Mouse (Mus musculus) lung, embryonic 16.5 days (tissue): ENCODE results near the gene Fnbp1. TPM values are rescaled to one million over a fixed set of nuclear protein-coding genes. Genes with fewer than 3 reads are reported as not detected.

Experiments
- ATAC-seq: fragments of 200-750 bp; cut with Nextera tagmentation; 2 replicates; pipeline ENCODE4 v1.8.0; 2017; ENCODE audit warnings: low read depth, mild to moderate bottlenecking, moderate library complexity
- H3K27ac ChIP-seq: fragments of 300-500 bp; sonication (generic); 2 replicates; pipeline ENCODE4 v1.5.1; 2014; ENCODE audit warnings: mild to moderate bottlenecking, control low read depth, low read length
- H3K27me3 ChIP-seq: fragments of 300-500 bp; sonication (generic); 2 replicates; pipeline ENCODE4 v1.6.1; 2014; ENCODE audit warnings: low read depth, low read length, mixed read lengths; ENCODE audit not compliant: control insufficient read depth, insufficient read depth
- H3K36me3 ChIP-seq: fragments of 300-500 bp; sonication (generic); 2 replicates; pipeline ENCODE4 v1.6.1; 2014; ENCODE audit warnings: low read length; ENCODE audit not compliant: control insufficient read depth, insufficient read depth
- H3K4me1 ChIP-seq: fragments of 300-500 bp; sonication (generic); replicated peaks from 2 replicates; pipeline ENCODE4 v1.6.1; 2014; ENCODE audit warnings: low read length, mixed read lengths; ENCODE audit not compliant: control insufficient read depth, insufficient read depth
- H3K4me2 ChIP-seq: fragments of 300-500 bp; sonication (generic); 2 replicates; pipeline ENCODE4 v1.6.1; 2014; ENCODE audit warnings: low read depth, low read length, control low read depth
- H3K4me3 ChIP-seq: fragments of 300-500 bp; sonication (generic); 2 replicates; pipeline ENCODE4 v1.5.1; 2014; ENCODE audit warnings: mild to moderate bottlenecking, low read length, control low read depth
- H3K9ac ChIP-seq: fragments of 300-500 bp; sonication (generic); 2 replicates; pipeline ENCODE4 v1.6.1; 2014; ENCODE audit warnings: low read length, control low read depth
- H3K9me3 ChIP-seq: fragments of 300-500 bp; sonication (generic); 2 replicates; pipeline ENCODE4 v1.6.1; 2016; ENCODE audit warnings: low read length; ENCODE audit not compliant: control insufficient read depth
- WGBS: fragments of 180-500 bp; shearing (Covaris S2); extraction: QIAGEN DNeasy Blood & Tissue Kit; methylation state at CpG from one replicate; pipeline ENCODE4 v1.1.7; 2014; 5-methylcytosine and 5-hydroxymethylcytosine counted together
- polyA plus RNA-seq: library from polyadenylated mRNA; unstranded; fragments of >200 nt; fragmentation: Nextera tagmentation; extraction: Ambion mirVana; gene quantifications from 2 replicates; pipeline ENCODE4 v1.2.1, GENCODE M21; 2015

Fnbp1 gene
- polyA plus RNA-seq, 1 experiment from 2014 or later, result 18.1 TPM

DNA sequence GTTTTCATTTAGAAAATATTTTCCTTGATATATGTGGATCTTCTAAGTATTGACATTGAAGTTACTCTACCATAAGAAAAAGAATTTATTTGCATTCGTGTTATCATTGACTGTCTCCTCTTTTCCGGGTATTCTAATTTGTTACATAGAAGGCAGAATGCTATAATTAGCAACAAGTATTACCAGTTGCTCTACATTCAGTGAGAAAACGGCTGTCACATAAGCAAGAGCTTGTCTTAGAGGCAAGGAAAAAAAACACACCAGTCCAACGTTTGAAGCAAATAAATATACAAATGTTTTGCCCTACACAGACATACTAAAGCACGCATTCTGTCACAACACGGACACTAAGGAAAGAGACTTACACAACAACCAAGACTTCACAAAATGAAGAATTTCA lies 30.1 kb downstream of the Fnbp1 start:
- Histone ChIP-seq H3K4me3 (no peak overlapping the region), H3K27me3 (no peaks in the 10 kb centered on the region), H3K27ac (no peak overlapping the region), H3K4me1 (peaks cover 19% of the 10 kb centered on the region), H3K36me3 (no peaks in the 10 kb centered on the region), H3K9ac (no peak overlapping the region), H3K9me3 (no peaks in the 10 kb centered on the region), H3K4me2 (no peak overlapping the region)
- no peak for ATAC-seq
- WGBS, result 66% methylated on average over 6 of the region's 6 CpGs

DNA sequence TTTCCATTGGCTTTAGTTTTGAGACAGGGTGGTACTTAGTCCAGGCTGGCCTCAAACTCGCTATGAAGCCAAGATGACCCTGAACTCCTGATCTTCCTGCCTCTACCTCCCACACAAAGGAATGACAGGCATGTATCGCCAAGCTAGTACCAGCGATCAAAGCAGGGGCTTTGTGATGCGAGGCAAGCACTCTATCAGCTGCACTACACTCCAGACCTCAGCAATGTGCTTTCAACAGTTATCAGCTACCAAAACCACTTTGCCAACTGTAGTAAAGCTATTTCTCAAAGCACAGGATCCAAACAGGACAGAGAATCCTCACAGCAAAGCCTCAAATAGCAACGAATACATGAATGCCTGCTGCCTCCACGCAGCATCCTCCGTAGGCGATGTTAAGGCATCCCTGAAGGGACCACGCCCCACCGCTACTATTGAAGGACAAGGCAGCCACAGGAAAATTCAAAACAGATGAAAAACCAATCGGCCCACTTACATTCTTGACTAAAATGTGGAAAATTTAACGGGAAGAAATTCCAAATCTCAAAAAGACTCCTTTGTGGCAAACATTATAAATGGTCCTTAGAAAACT lies 31.8 kb downstream of the Fnbp1 start:
- H3K9ac ChIP-seq, result no peak overlapping the region
- H3K36me3 ChIP-seq, result no peaks in the 10 kb centered on the region
- 67% methylated on average over 12 of the region's 12 CpGs for WGBS
- ATAC-seq, result no peak
- H3K27ac ChIP-seq, result no peak overlapping the region
- no peaks in the 10 kb centered on the region for H3K9me3 ChIP-seq
- no peak overlapping the region for H3K4me2 ChIP-seq
- H3K4me1 ChIP-seq, result peaks cover 15% of the 10 kb centered on the region
- no peak overlapping the region for H3K4me3 ChIP-seq
- H3K27me3 ChIP-seq, result no peaks in the 10 kb centered on the region

DNA sequence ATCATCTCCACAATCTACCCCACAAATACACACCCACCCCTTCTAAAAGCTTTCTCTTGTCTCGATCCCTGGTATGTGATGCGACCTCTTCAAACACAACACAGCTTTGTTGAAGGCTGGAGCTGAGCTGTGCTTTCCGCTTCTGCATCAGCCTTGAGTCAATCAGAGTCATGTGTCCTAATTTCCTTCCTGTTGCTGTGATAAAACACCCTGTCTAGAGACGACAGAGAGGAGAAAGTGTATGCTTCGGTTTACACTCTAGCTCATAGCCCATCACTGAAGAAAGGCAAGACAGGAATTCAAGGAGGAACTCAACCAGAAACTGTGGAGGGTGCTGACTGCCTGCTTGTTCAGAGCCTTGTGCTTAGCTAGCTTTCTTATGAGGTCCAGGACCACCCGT lies 33.6 kb downstream of the Fnbp1 start:
- Histone ChIP-seq H3K4me1 (peaks cover 13% of the 10 kb centered on the region), H3K4me2 (no peak overlapping the region), H3K27me3 (no peaks in the 10 kb centered on the region), H3K4me3 (no peak overlapping the region), H3K9me3 (no peaks in the 10 kb centered on the region), H3K27ac (no peak overlapping the region; the same call in 1 of the 2 replicates), H3K36me3 (no peaks in the 10 kb centered on the region), H3K9ac (no peak overlapping the region)
- ATAC-seq, result no peak
- WGBS, result 47% methylated on average over 6 of the region's 6 CpGs

DNA sequence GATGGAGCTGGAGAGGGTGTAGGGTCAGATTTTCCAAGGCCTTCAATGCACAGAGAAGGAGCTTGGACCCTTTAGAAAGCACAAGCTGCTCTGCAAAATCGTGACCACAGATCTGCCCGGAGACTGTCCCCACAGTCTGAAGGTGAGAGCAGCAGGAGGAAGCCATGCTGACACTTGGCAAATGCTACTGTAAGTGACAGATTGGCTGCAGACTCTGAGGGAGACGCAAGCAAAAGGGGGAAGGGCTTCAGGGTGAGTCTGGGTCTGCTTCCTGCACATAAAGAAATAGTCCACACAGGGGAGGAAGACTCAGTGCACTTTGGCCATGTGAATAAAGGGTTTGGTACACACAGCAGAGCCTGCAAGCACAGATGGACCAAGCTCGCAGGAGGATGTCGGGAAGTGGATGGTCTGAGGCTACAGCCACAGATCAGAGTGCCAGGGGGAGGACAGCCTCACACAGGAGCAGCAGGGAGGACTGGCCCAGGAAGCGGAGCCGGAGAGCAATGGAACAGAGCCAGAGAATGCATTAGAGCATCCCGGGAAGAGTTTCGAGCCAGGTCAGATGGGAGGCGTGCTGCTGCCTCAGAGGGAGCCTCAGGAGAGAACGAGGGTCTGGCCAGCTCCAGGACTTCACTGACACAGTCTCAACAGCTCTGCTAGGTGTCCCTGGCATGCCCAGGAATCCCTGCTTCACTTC lies 35.0 kb downstream of the Fnbp1 start:
- H3K4me2 ChIP-seq, result 0 out of 2 replicates have a peak overlapping the region, but pooled peaks have one; percentile 19
- ATAC-seq, result peak; percentile 79
- 18% methylated on average over 11 of the region's 11 CpGs for WGBS

DNA sequence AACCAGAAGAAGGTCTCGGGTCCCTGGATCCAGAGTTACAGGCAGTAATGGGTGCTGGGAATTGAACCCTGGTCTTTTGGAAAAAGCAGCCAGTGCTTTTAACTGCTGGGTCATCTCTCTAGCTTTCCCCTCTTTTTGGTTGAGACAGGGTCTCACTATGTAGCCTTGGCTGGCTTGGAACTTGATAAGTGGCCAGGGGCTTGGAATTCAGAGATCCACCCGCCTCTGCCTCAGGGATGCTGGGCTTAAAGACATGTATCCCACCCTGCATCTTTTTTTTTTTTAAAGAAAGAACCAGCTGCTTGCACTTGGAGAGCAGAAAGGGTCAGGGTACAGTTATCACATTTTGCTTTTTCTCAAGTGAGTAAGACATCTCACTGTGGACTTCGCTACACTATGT lies 35.8 kb downstream of the Fnbp1 start:
- H3K27ac ChIP-seq, result peak overlapping the region; percentile 15; the same call in 1 of the 2 replicates
- H3K27me3 ChIP-seq, result no peaks in the 10 kb centered on the region
- WGBS, result 91% methylated on average over 3 of the region's 3 CpGs
- H3K4me3 ChIP-seq, result no peak overlapping the region
- H3K4me1 ChIP-seq, result peaks cover 17% of the 10 kb centered on the region
- no peaks in the 10 kb centered on the region for H3K9me3 ChIP-seq
- ATAC-seq, result no peak
- H3K9ac ChIP-seq, result no peak overlapping the region
- no peak overlapping the region for H3K4me2 ChIP-seq
- H3K36me3 ChIP-seq, result no peaks in the 10 kb centered on the region

More for the DNA sequence above, 35.0 kb downstream of the Fnbp1 start:
- Histone ChIP-seq H3K4me1 (peaks cover 13% of the 10 kb centered on the region), H3K27me3 (no peaks in the 10 kb centered on the region), H3K27ac (peak overlapping the region; percentile 15), H3K4me3 (no peak overlapping the region), H3K9me3 (no peaks in the 10 kb centered on the region), H3K36me3 (no peaks in the 10 kb centered on the region), H3K9ac (no peak overlapping the region)

DNA sequence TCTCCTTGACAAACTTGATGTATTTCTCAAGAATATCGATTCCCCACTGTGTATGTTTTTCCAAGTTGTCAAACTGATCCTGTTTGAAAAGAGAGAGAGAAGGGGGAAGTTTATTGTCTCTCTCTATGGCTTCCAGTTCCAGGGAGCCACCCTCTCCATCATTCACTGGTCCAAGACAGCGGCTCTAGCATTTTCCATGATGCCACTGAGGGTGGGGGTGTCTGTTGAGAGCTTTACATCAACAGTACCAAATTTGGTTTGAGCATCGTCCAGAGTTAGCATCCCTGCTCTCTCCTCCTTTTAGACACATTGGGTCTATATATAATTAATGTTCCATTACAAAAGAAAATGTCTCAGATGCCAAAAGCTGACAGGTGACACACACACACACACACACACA lies 36.5 kb downstream of the Fnbp1 start:
- no peaks in the 10 kb centered on the region for H3K36me3 ChIP-seq
- H3K9ac ChIP-seq, result no peak overlapping the region
- H3K9me3 ChIP-seq, result no peaks in the 10 kb centered on the region
- WGBS, result 52% methylated on average over 3 of the region's 3 CpGs
- H3K4me2 ChIP-seq, result no peak overlapping the region
- peaks cover 18% of the 10 kb centered on the region for H3K4me1 ChIP-seq
- no peak overlapping the region for H3K27ac ChIP-seq
- no peaks in the 10 kb centered on the region for H3K27me3 ChIP-seq
- no peak for ATAC-seq
- no peak overlapping the region for H3K4me3 ChIP-seq

DNA sequence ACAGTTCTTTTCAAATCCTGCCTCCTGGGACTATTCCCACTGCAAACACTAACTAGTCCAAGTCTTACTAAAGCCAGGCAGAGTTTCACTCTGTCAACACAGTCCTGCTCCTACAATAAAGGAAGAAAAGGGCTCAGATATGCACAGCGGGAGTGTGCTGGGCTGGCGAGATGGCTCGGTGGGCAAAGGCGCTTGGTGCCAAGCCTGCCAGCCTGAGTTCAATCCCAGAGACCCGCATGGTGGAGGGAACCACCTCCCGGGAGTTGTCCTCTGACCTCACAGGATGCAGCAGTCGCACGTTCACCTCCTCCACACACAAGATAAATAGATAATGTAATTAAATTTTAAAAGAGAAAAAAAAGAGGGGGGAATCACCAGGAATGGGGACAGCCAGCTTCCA lies 38.5 kb downstream of the Fnbp1 start:
- Histone ChIP-seq H3K4me1 (peaks cover 18% of the 10 kb centered on the region), H3K9me3 (no peaks in the 10 kb centered on the region)
- WGBS, result 62% methylated on average over 8 of the region's 8 CpGs

DNA sequence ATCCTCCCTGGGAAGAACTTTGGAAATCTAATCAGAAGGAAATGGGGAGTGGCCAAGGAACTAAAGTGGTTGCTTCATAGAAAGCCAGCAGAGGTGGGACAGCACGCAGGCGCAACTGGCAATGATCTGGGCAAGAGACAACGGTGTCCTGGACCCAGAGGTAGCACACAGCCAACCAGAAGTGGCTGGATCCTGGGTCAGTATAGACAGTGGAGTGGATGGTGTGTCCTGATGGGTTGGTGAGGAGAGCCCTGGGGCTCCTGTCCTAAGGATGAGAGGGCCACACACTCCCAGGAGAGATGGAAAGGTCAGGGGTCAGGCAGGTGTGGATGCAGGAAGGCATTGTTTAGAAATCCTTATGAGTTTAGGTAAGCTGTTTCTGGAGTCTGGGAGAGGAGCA lies 40.5 kb downstream of the Fnbp1 start:
- Histone ChIP-seq H3K4me2 (no peak overlapping the region), H3K4me1 (peaks cover 5% of the 10 kb centered on the region), H3K27ac (no peak overlapping the region), H3K9ac (no peak overlapping the region), H3K36me3 (no peaks in the 10 kb centered on the region), H3K27me3 (no peaks in the 10 kb centered on the region), H3K9me3 (no peaks in the 10 kb centered on the region), H3K4me3 (no peak overlapping the region)
- peak; percentile 36; the same call in 1 of the 2 replicates for ATAC-seq
- WGBS, result 44% methylated on average over 3 of the region's 3 CpGs

More for the DNA sequence above, 38.5 kb downstream of the Fnbp1 start:
- no peak for ATAC-seq
- H3K36me3 ChIP-seq, result no peaks in the 10 kb centered on the region
- H3K4me2 ChIP-seq, result no peak overlapping the region
- H3K4me3 ChIP-seq, result no peak overlapping the region
- no peak overlapping the region for H3K27ac ChIP-seq
- no peaks in the 10 kb centered on the region for H3K27me3 ChIP-seq
- no peak overlapping the region for H3K9ac ChIP-seq

DNA sequence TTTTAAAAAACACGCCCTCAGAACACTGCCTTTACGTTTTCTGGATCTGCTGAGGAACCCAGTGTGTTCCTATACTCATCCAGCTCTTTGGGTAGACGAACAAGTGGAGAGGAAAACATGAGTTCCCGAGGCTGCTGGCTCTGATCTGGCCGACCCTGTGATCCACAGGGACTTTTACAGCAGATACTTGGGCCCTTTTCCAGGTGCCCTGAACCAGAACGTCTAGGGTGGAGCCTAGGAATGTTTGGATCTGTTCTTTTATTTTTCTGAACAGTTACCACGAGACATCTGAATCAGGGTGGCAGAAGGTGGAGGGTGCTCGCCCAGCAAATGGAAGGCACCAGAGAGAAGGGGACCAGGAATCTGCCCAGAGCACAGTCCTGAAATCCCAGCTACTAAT lies 42.7 kb downstream of the Fnbp1 start:
- no peak for ATAC-seq
- Histone ChIP-seq H3K4me1 (peaks cover 5% of the 10 kb centered on the region; the same call in 1 of the 2 replicates), H3K9ac (no peak overlapping the region), H3K36me3 (no peaks in the 10 kb centered on the region), H3K9me3 (no peaks in the 10 kb centered on the region), H3K4me2 (no peak overlapping the region), H3K4me3 (no peak overlapping the region), H3K27me3 (no peaks in the 10 kb centered on the region), H3K27ac (no peak overlapping the region)
- whole genome bisulfite sequencing, result 79% methylated on average over 8 of the region's 8 CpGs
